Mouse (Mus musculus): ENCODE data around the gene Plin4.
A peak's percentile ranks its signal among the peaks of the same experiment; 100 is the strongest.

Gene Plin4

GRCm38 (mm10) chr17:56057381-56058120 lies 52.1 kb downstream of the Plin4 start:
- DNase-seq (ENCODE audit: low spot score), result no peak

GRCm38 (mm10) chr17:56055945-56056678 lies 53.5 kb downstream of the Plin4 start:
- DNase-seq (ENCODE audit: low spot score), result no peak

- DNase-seq (ENCODE audit: low spot score), result no peak
These were observed 54.7 kb downstream of the Plin4 start for GRCm38 (mm10) chr17:56054938-56055337.

GRCm38 (mm10) chr17:56051369-56051768 lies 58.2 kb downstream of the Plin4 start:
- peak; percentile 45 for DNase-seq (ENCODE audit: low spot score)

Data from urinary bladder, postnatal 14 days (tissue).